Mouse (Mus musculus) cerebellum, adult (tissue): ENCODE results near the gene Tmeff1.

Experiments used
- ATAC-seq: cut with Nextera tagmentation; 2 replicates; pipeline ENCODE4 v1.9.2; 2017; ENCODE audit warnings: mild to moderate bottlenecking, moderate library complexity, mixed read lengths; ENCODE audit not compliant: insufficient number of reproducible peaks, low FRiP score, low TSS enrichment

Gene Tmeff1

GRCm38 (mm10) chr4:48615483-48615882 lies 30.5 kb downstream of the Tmeff1 start:
- no peak for ATAC-seq

- ATAC-seq = no peak
Observed at GRCm38 (mm10) chr4:48617201-48617600, 32.2 kb downstream of the Tmeff1 start.

- no peak for ATAC-seq
Observed at GRCm38 (mm10) chr4:48620121-48620520, 35.1 kb downstream of the Tmeff1 start.

GRCm38 (mm10) chr4:48622246-48622645 lies 37.3 kb downstream of the Tmeff1 start:
- no peak for ATAC-seq

- ATAC-seq = no peak
Observed at GRCm38 (mm10) chr4:48622946-48623345, 38.0 kb downstream of the Tmeff1 start.

- no peak for ATAC-seq
Observed at GRCm38 (mm10) chr4:48624961-48625360, 40.0 kb downstream of the Tmeff1 start.

GRCm38 (mm10) chr4:48625836-48626235 lies 40.9 kb downstream of the Tmeff1 start:
- no peak for ATAC-seq

GRCm38 (mm10) chr4:48629445-48629844 lies 44.5 kb downstream of the Tmeff1 start:
- no peak for ATAC-seq

GRCm38 (mm10) chr4:48633529-48633928 lies 48.6 kb downstream of the Tmeff1 start:
- ATAC-seq = no peak

GRCm38 (mm10) chr4:48634058-48634457 lies 49.1 kb downstream of the Tmeff1 start:
- ATAC-seq = no peak

GRCm38 (mm10) chr4:48636831-48637230 lies 51.9 kb downstream of the Tmeff1 start:
- no peak for ATAC-seq

GRCm38 (mm10) chr4:48638132-48638531 lies 53.2 kb downstream of the Tmeff1 start:
- no peak for ATAC-seq

GRCm38 (mm10) chr4:48639503-48639902 lies 54.5 kb downstream of the Tmeff1 start:
- ATAC-seq = no peak

GRCm38 (mm10) chr4:48643801-48644200 lies 58.8 kb downstream of the Tmeff1 start:
- ATAC-seq = no peak

GRCm38 (mm10) chr4:48646143-48646542 lies 61.2 kb downstream of the Tmeff1 start:
- ATAC-seq = no peak

- ATAC-seq = no peak
Observed at GRCm38 (mm10) chr4:48650617-48651360, 65.8 kb downstream of the Tmeff1 start.

GRCm38 (mm10) chr4:48654118-48654517 lies 69.1 kb downstream of the Tmeff1 start:
- no peak for ATAC-seq

- ATAC-seq = no peak
Observed at GRCm38 (mm10) chr4:48656530-48656929, 71.6 kb downstream of the Tmeff1 start.

- ATAC-seq = no peak
Observed at GRCm38 (mm10) chr4:48660144-48660543, 75.2 kb downstream of the Tmeff1 start.

- ATAC-seq = no peak
Observed at GRCm38 (mm10) chr4:48660619-48661575, 75.9 kb downstream of the Tmeff1 start.

GRCm38 (mm10) chr4:48663271-48663670 lies 78.3 kb downstream of the Tmeff1 start, which contains the start of gene Cavin4:
TSS of gene Cavin4 (plus strand) at chr4:48663514.
- no peak for ATAC-seq
